Mouse (Mus musculus) v-Abl transformed pro-B cells (cell line): ENCODE data around the gene Rps24.
"Not testable (repeated sequence)": the region's sequence is repeated elsewhere in the genome, so short reads cannot be mapped to it uniquely, and the experiment has no call there.

ENCODE experiments used
- in situ Hi-C, 2 experiments: fragments of 400-800 bp; cut with MboI; formaldehyde crosslinking; loops; one replicate each; pipeline ENCODE4 v1.15.1; 2025; ENCODE audit not compliant: unreplicated experiment in 2 of 2

Rps24 gene

GRCm38 (mm10) chr14:24486773-24487227 is at the start of gene Rps24, which contains the start of gene Polr3a:
Gene Rps24, plus strand, starts transcription at chr14:24487125.
Gene Polr3a, minus strand, starts transcription at chr14:24487058.
- in situ Hi-C loops, result loop anchor here in 1 of 2 experiments (25.0 kb wide), 2 partner anchors 626 to 976 kb away; partner anchors contain the start of gene Zmiz1

- in situ Hi-C loops, result not testable (repeated sequence)
Measured at GRCm38 (mm10) chr14:24443529-24443928, 43.4 kb upstream of the Rps24 start.

- in situ Hi-C loops, result no loop called here
Measured at GRCm38 (mm10) chr14:24458191-24458590, 28.7 kb upstream of the Rps24 start.

- in situ Hi-C loops, result no loop called here
Measured at GRCm38 (mm10) chr14:24468806-24469205, 18.1 kb upstream of the Rps24 start.

GRCm38 (mm10) chr14:24486241-24486767 is 621 bp upstream of the Rps24 start:
- in situ Hi-C loops, result loop anchor here in 1 of 2 experiments (25.0 kb wide), 2 partner anchors 626 to 976 kb away; partner anchors contain the start of gene Zmiz1

- in situ Hi-C loops, result loop anchor here (5.0 to 25.0 kb wide), 6 partner anchors 623 to 1203 kb away; partner anchors contain the start of genes Ppif (in 1 of the 2) and Zmiz1 (in 1 of the 2)
Measured at GRCm38 (mm10) chr14:24489772-24490171, 2.8 kb downstream of the Rps24 start.

GRCm38 (mm10) chr14:24490468-24491265 is 3.7 kb downstream of the Rps24 start:
- in situ Hi-C loops, result loop anchor here (5.0 to 25.0 kb wide), 6 partner anchors 622 to 1202 kb away; partner anchors contain the start of genes Ppif (in 1 of the 2) and Zmiz1 (in 1 of the 2)

GRCm38 (mm10) chr14:24491266-24491981 is 4.5 kb downstream of the Rps24 start:
- in situ Hi-C loops, result loop anchor here (5.0 to 25.0 kb wide), 6 partner anchors 621 to 1201 kb away; partner anchors contain the start of genes Ppif (in 1 of the 2) and Zmiz1 (in 1 of the 2)

GRCm38 (mm10) chr14:24493256-24493655 is 6.3 kb downstream of the Rps24 start:
- in situ Hi-C loops, result loop anchor here (5.0 to 25.0 kb wide), 6 partner anchors 619 to 1199 kb away; partner anchors contain the start of genes Ppif (in 1 of the 2) and Zmiz1 (in 1 of the 2)

GRCm38 (mm10) chr14:24496507-24496906 is 9.6 kb downstream of the Rps24 start:
- in situ Hi-C loops, result loop anchor here (5.0 to 25.0 kb wide), 6 partner anchors 616 to 1201 kb away; partner anchors contain the start of gene Zmiz1 (in 1 of the 2)

- in situ Hi-C loops, result loop anchor here (5.0 to 25.0 kb wide), 6 partner anchors 615 to 1200 kb away; partner anchors contain the start of gene Zmiz1 (in 1 of the 2)
Measured at GRCm38 (mm10) chr14:24497443-24497842, 10.5 kb downstream of the Rps24 start.

- in situ Hi-C loops, result loop anchor here (5.0 to 25.0 kb wide), 6 partner anchors 614 to 1199 kb away; partner anchors contain the start of gene Zmiz1 (in 1 of the 2)
Measured at GRCm38 (mm10) chr14:24498561-24499255, 11.8 kb downstream of the Rps24 start.

GRCm38 (mm10) chr14:24499478-24499877 is 12.6 kb downstream of the Rps24 start:
- in situ Hi-C loops, result loop anchor here (5.0 to 25.0 kb wide), 6 partner anchors 613 to 1198 kb away; partner anchors contain the start of gene Zmiz1 (in 1 of the 2)

GRCm38 (mm10) chr14:24500091-24500844 is 13.3 kb downstream of the Rps24 start:
- in situ Hi-C loops, result loop anchor here (10.0 to 25.0 kb wide), 2 partner anchors 812 to 825 kb away; no protein-coding TSS in a partner anchor

- in situ Hi-C loops, result loop anchor here (10.0 to 25.0 kb wide), 2 partner anchors 811 to 824 kb away; no protein-coding TSS in a partner anchor
Measured at GRCm38 (mm10) chr14:24500845-24501186, 13.9 kb downstream of the Rps24 start.

- in situ Hi-C loops, result loop anchor here (10.0 to 25.0 kb wide), 2 partner anchors 811 to 824 kb away; no protein-coding TSS in a partner anchor
Measured at GRCm38 (mm10) chr14:24501256-24501655, 14.3 kb downstream of the Rps24 start.

- in situ Hi-C loops, result loop anchor here (10.0 to 25.0 kb wide), 2 partner anchors 805 to 817 kb away; no protein-coding TSS in a partner anchor
Measured at GRCm38 (mm10) chr14:24507452-24508069, 20.6 kb downstream of the Rps24 start.
